Mouse (Mus musculus): ENCODE data around the gene Vps11. TPM values are rescaled to one million over a fixed set of nuclear protein-coding genes. Genes with fewer than 3 reads are reported as not detected.

The Vps11 gene
- polyA plus RNA-seq, 1 experiment, result 33.8 TPM

DNA sequence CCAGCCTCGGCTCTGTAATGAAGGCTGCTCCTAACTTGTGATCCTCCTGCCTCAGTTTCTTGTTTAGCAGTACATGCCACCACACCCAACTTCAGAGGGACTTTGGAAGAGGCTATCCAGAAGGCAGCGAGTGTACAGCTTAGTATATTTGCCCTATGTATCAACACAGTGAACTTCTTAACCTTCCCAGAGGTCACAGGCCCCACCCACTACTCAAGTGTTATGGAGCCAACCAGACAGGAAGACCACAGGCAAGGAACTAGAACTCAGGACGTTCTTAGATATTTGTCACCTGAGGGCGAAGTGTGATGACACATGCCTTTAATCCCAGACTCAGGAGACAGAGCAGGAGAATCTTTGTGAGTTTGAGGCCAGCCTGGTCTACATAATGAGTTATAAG, 13.8 kb downstream of the Vps11 start:
- peaks cover 5% of the 10 kb centered on the region for H3K4me1 ChIP-seq (ENCODE audit: control insufficient read depth, insufficient read depth, low read length)
- H3K4me3 ChIP-seq (ENCODE audit: insufficient read depth, low read length), result no peak overlapping the region
- TF ChIP-seq CTCF (IDR thresholded peaks at IDR 0.05; ENCODE audit: borderline replicate concordance, insufficient read depth, low read length) (no peak), POLR2A (IDR thresholded peaks at IDR 0.05; ENCODE audit: low read depth, low read length) (no peak)
- H3K27ac ChIP-seq (ENCODE audit: insufficient read depth, low read length), result no peak overlapping the region

DNA sequence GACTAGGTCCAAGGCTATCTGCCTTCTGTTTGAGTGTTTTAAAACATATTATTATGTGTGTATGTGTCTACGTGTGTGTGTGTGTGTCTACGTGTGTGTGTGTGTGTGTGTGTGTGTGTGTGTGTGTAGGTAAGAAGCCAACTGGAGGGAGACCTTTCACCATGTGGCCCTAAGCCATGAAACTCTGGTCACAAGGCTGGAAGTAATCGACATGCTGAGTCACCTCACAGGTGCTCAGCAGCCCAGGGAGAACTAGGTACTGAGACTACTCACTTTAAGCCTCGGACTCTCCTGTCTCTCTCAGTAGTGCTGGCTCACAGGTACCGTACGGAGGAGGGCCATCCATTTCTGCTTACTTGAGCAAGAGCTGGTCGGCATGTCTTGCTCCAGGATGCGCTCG, 14.3 kb downstream of the Vps11 start:
- TF ChIP-seq POLR2A (IDR thresholded peaks at IDR 0.05; ENCODE audit: low read depth, low read length), result no peak
- no peak for TF ChIP-seq CTCF (IDR thresholded peaks at IDR 0.05; ENCODE audit: borderline replicate concordance, insufficient read depth, low read length)
- Histone ChIP-seq H3K4me3 (ENCODE audit: insufficient read depth, low read length) (no peak overlapping the region), H3K4me1 (ENCODE audit: control insufficient read depth, insufficient read depth, low read length) (peaks cover 10% of the 10 kb centered on the region), H3K27ac (ENCODE audit: insufficient read depth, low read length) (no peak overlapping the region)

DNA sequence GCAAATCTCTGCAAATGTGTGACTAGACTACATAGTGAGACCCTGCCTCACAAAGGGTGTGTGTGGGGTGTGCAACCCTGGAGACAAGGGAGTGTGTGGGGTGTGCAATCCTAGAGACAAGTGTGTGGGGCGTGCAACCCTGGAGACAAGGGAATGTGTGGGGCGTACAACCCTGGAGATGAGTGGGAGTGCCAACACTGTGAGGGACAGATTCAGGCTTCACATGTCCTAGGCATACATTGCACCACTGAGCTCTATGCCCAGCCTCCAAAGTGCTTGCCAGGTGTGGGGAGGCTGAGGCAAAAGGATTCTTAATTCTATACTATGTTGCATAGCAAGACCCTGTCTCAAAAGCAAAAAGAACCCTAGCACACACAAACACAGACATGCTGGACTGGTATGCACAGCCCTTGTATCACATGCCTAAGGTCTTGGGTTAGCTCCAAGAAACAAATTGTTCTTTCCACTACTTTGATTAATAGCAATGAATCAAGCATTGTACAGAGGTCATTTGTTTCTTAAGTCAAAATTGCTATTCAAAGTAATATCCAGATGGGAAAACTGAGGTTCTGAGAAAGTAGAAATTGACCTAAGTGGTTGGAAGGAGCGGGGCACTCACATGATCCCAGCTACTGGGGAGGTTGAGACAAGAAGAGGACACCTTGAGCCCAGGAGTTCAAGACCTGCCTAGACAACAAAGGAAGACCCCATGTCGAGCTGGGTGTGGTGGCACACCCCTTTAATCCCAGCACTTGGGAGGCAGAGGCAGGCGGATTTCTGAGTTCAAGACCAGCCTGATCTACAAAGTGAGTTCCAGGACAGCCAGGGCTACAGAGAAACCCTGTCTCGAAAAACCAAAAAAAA, 15.7 kb downstream of the Vps11 start:
- no peak for TF ChIP-seq POLR2A (IDR thresholded peaks at IDR 0.05; ENCODE audit: low read depth, low read length)
- TF ChIP-seq CTCF (IDR thresholded peaks at IDR 0.05; ENCODE audit: borderline replicate concordance, insufficient read depth, low read length), result no peak
- Histone ChIP-seq H3K4me3 (ENCODE audit: insufficient read depth, low read length) (no peak overlapping the region), H3K27ac (ENCODE audit: insufficient read depth, low read length) (no peak overlapping the region), H3K4me1 (ENCODE audit: control insufficient read depth, insufficient read depth, low read length) (peaks cover 10% of the 10 kb centered on the region)

DNA sequence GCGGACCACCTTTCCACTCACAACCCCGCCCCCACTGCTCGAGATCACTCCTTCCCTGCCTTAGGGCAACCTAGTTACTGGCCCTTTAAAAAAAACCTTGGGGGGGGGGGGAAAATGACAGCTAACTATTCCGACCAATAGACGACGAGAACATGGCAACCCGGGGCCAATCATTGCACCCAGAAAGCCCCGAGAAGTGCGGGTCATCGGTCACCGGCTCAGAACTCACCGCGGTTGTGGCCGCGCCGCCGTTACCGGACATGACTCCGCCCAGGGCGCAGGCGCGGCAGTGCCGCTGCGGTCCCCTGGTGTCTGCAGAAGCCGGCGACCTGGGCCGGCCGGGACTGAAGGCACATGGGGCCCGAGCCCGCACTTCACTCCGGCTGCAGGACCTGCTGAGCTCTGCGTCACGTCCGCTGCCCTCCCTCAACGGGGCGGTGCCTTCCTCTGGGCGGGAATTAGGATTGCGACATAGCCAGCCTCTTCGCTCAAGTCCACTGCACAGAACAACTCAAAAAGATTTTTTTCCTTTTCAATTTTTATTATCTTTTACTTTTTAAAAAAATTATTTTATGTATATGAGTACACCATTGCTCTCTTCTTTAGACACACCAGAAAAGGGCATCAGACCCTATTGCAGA, 17.6 kb downstream of the Vps11 start, which contains the start of gene Hmbs:
TSS of gene Hmbs (minus strand) at position 448 of the 641 bp plus-strand sequence.
- H3K4me3 ChIP-seq (ENCODE audit: insufficient read depth, low read length), result peak within 1 kb of the TSS; percentile 61
- peak within 1 kb of the TSS; percentile 93 for H3K27ac ChIP-seq (ENCODE audit: insufficient read depth, low read length)
- TF ChIP-seq CTCF (IDR thresholded peaks at IDR 0.05; ENCODE audit: borderline replicate concordance, insufficient read depth, low read length) (no peak), POLR2A (IDR thresholded peaks at IDR 0.05; ENCODE audit: low read depth, low read length) (peak; percentile 66)
- H3K4me1 ChIP-seq (ENCODE audit: control insufficient read depth, insufficient read depth, low read length), result peaks cover 10% of the 10 kb centered on the region

DNA sequence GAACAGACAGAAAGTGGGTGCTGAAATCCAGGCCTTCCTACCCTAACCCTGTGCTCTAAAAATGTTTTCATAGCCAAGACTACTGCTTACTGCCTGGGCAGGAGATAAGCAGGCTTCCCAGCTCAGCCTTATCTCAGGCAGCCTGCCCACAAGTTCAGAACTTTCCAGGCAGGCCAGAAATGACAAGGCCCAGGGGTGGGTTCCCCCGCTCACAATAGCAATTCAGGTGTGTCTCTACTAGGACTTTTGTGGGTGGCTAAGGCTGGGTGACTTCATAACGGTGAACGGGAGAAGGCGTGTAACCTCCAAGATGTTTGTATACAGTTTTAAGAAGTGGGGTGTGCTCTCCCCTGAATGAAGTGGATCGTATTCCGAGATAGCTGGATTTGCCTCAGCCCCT, 18.2 kb downstream of the Vps11 start:
- H3K27ac ChIP-seq (ENCODE audit: insufficient read depth, low read length), result peak overlapping the region; percentile 23

DNA sequence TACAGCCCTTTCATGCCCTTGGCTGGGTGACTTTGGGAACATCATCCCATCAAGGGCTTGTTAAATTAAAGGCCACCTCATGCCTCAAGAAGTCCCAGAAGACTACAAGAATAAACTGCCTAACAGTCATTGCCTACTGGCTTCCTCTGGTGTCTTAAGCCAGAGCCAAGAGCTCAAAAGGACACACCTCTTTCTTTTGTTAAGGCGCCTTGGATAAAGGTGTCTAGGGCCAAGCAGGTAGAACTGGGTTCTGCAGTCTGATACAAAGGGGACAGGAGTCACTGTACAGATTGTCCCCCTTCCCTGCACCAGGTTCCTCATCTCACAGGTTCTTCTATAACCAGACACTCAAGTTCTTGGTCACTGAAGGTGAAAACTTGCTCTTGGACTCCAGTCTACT, 18.9 kb downstream of the Vps11 start:
- H3K4me3 ChIP-seq (ENCODE audit: insufficient read depth, low read length), result no peak overlapping the region
- H3K4me1 ChIP-seq (ENCODE audit: control insufficient read depth, insufficient read depth, low read length), result peaks cover 10% of the 10 kb centered on the region
- H3K27ac ChIP-seq (ENCODE audit: insufficient read depth, low read length), result no peak overlapping the region
- TF ChIP-seq CTCF (IDR thresholded peaks at IDR 0.05; ENCODE audit: borderline replicate concordance, insufficient read depth, low read length) (no peak), POLR2A (IDR thresholded peaks at IDR 0.05; ENCODE audit: low read depth, low read length) (no peak)

More for the DNA sequence above, 18.2 kb downstream of the Vps11 start:
- Histone ChIP-seq H3K4me3 (ENCODE audit: insufficient read depth, low read length) (peak overlapping the region; percentile 61), H3K4me1 (ENCODE audit: control insufficient read depth, insufficient read depth, low read length) (peaks cover 10% of the 10 kb centered on the region)
- TF ChIP-seq POLR2A (IDR thresholded peaks at IDR 0.05; ENCODE audit: low read depth, low read length) (no peak), CTCF (IDR thresholded peaks at IDR 0.05; ENCODE audit: borderline replicate concordance, insufficient read depth, low read length) (no peak)

DNA sequence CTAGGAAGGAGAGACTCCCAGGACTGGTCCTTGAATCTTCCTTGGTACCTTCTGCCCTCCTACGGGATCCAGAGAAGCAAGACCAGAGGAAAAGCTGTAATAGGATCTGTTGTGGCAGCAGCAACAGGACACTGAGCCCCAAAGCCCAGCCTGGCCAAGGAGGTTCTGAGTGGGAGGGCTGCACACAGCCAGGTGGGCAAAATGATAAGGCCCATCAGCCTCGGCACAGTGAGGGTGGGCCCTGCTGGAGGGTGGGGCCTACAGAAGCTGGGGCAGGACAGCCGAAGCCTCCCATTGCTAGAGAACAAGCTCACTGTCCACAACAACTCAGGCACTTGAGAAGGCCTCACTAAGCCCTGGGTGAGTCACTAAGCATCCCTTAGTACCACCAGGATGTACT, 19.3 kb downstream of the Vps11 start:
- Histone ChIP-seq H3K4me3 (ENCODE audit: insufficient read depth, low read length) (no peak overlapping the region), H3K27ac (ENCODE audit: insufficient read depth, low read length) (no peak overlapping the region), H3K4me1 (ENCODE audit: control insufficient read depth, insufficient read depth, low read length) (peaks cover 10% of the 10 kb centered on the region)
- TF ChIP-seq POLR2A (IDR thresholded peaks at IDR 0.05; ENCODE audit: low read depth, low read length) (no peak), CTCF (IDR thresholded peaks at IDR 0.05; ENCODE audit: borderline replicate concordance, insufficient read depth, low read length) (no peak)

DNA sequence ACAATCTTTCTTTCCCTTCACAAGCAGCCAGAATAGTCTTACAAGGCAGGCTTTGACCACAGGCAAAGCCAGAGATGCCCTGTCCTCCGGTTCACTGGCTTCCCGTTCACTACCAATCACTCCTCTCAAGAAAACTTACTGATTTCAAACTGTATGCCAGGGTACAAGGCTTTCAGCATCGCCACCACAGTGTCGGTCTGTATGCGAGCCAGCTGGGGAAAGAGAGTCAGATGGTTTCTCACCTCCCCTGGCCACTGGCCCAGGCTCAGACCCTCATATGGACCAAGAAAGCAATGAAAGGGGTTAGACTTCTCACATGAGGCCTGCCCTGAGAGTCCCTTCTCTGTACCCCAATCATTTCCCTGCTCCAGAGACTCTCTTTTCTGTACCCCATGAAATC, 20.0 kb downstream of the Vps11 start:
- H3K4me1 ChIP-seq (ENCODE audit: control insufficient read depth, insufficient read depth, low read length), result peaks cover 10% of the 10 kb centered on the region
- H3K4me3 ChIP-seq (ENCODE audit: insufficient read depth, low read length), result no peak overlapping the region
- no peak for TF ChIP-seq CTCF (IDR thresholded peaks at IDR 0.05; ENCODE audit: borderline replicate concordance, insufficient read depth, low read length)
- no peak for TF ChIP-seq POLR2A (IDR thresholded peaks at IDR 0.05; ENCODE audit: low read depth, low read length)
- no peak overlapping the region for H3K27ac ChIP-seq (ENCODE audit: insufficient read depth, low read length)

DNA sequence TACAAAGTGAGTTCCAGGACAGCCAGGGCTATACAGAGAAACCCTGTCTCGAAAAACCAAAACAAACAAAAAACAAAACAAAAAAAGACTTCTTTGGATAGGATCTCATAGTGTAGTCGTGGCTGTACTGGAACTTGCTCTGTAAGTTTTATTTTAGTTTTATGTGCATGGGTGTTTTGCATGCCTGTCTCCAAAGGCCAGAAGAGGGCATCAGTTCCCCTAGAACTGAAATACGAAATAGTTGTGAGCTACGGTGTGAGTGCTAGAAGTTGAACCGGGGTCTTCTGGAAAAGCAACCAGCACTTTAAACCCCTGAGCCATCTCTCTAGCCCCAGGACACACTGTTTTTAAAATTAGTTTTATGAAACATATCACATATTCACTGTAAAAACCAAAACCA, 22.9 kb downstream of the Vps11 start:
- no peak overlapping the region for H3K4me3 ChIP-seq (ENCODE audit: insufficient read depth, low read length)
- no peak for TF ChIP-seq POLR2A (IDR thresholded peaks at IDR 0.05; ENCODE audit: low read depth, low read length)
- TF ChIP-seq CTCF (IDR thresholded peaks at IDR 0.05; ENCODE audit: borderline replicate concordance, insufficient read depth, low read length), result no peak
- H3K4me1 ChIP-seq (ENCODE audit: control insufficient read depth, insufficient read depth, low read length), result peaks cover 10% of the 10 kb centered on the region
- H3K27ac ChIP-seq (ENCODE audit: insufficient read depth, low read length), result no peak overlapping the region
